Mouse (Mus musculus): ENCODE measurements around the gene Uprt. TPM values are rescaled to one million over a fixed set of nuclear protein-coding genes. Genes with fewer than 3 reads are reported as not detected.

Uprt gene
- polyA plus RNA-seq, 1 experiment from 2014 or later, result 21.5 TPM

DNA sequence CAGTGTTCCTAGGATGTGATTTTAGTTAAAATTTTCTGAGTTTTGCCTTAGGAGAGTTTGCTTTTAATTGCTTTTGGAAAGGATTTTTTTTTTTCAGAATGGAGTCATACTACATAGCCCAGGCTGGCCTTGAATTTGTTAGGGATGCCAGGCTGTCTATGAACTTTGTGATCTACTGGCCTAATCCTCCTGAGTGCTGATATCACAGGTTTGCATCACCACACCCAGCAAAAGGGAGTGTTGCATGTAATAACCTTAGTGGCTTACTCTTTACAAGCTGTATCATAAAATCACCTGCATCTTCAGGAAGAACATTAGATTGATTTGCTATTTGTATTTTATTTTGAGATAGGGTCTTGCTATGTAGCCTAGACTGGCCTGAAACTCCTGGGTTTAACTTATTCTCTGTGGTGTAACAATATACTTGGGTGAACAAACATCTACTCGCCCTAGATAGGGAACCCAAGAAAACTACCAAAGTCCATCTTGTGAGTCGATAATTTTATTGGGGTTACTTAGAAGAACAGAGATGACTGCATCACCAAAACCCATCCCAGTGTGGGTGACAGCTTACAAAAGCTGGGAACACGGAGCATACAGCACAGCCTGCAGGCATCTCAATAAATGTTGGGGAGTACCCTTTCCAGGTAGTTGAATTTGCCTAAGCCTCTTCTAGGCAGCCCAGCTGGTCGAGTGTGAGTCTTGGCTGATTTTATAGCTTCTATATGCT is 7.2 kb downstream of the Uprt start:
- peaks cover 39% of the 10 kb centered on the region for H3K27me3 ChIP-seq
- in situ Hi-C loops (cut with MboI; ENCODE audit: low pct_unique_long_range_greater_than_20kb), result loop anchor here (5.0 to 10.0 kb wide), 2 partner anchors 47 to 85 kb away; no protein-coding TSS in a partner anchor
- no peak for ATAC-seq
- ChIA-PET CTCF (interaction anchor here (1.0 kb wide), 1 partner anchor 96 kb away, joined by 3 read pairs; no protein-coding TSS in a partner anchor), POLR2A (no interaction called here)
- no peak for TF ChIP-seq CTCF (IDR thresholded peaks at IDR 0.05)
- no peak for DNase-seq (ENCODE audit: low read depth, low spot score)

DNA sequence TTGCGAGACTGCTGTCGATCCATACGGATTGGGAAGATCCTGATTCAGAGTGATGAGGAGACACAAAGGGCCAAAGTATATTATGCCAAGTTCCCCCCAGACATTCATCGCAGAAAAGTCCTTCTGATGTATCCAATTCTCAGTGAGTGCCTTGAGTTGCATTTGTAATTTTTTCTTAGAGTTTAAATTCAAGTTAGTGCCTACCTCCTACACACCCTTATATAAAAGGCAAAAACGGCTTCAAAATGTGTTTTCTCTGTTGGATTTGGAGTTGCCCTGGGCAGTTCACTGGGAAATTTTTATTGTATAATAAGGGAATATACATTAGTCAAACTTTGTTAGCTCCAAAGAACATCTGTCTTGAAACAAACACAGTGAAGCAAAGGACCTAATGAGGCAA is 19.1 kb downstream of the Uprt start:
- H3K27me3 ChIP-seq, result peaks cover 22% of the 10 kb centered on the region
- TF ChIP-seq CTCF (IDR thresholded peaks at IDR 0.05), result no peak
- DNase-seq (ENCODE audit: low read depth, low spot score) (no peak), ATAC-seq (no peak)
- in situ Hi-C loops (cut with MboI; ENCODE audit: low pct_unique_long_range_greater_than_20kb), result no loop called here
- ChIA-PET CTCF (no interaction called here), POLR2A (no interaction called here)

DNA sequence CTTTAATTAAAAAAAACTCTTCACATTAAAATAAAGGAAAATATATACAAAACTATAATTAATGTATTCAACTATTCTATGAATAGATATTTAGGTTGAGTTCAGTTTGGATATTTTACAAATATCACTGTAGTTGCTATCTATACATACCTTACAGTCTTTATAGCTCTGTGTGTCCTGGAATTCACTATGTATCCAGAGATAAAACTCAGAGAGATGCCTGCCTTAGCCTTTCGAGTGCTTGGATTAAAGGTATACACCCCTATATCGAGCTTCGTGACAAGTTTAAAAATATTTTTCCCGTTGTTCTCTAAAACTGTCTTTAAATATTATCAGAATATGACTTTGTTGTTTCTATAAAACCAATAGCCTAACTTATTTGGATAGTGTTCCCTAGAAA is 60.0 kb downstream of the Uprt start:
- POLR2A ChIA-PET, result no interaction called here
- DNase-seq (ENCODE audit: low read depth, low spot score) (no peak), ATAC-seq (no peak)
- in situ Hi-C loops (cut with MboI; ENCODE audit: low pct_unique_long_range_greater_than_20kb), result no loop called here
- TF ChIP-seq CTCF (IDR thresholded peaks at IDR 0.05), result no peak
- H3K27me3 ChIP-seq, result peaks cover 82% of the 10 kb centered on the region
- CTCF ChIA-PET, result no interaction called here

GRCm38 (mm10) chrX:104543919-104544595 is 61.4 kb downstream of the Uprt start:
- no peak for TF ChIP-seq CTCF (IDR thresholded peaks at IDR 0.05)
- no peak for ATAC-seq
- peaks cover 86% of the 10 kb centered on the region for H3K27me3 ChIP-seq
- in situ Hi-C loops (cut with MboI; ENCODE audit: low pct_unique_long_range_greater_than_20kb), result no loop called here
- ChIA-PET CTCF (no interaction called here), POLR2A (no interaction called here)
- DNase-seq (ENCODE audit: low read depth, low spot score), result no peak

DNA sequence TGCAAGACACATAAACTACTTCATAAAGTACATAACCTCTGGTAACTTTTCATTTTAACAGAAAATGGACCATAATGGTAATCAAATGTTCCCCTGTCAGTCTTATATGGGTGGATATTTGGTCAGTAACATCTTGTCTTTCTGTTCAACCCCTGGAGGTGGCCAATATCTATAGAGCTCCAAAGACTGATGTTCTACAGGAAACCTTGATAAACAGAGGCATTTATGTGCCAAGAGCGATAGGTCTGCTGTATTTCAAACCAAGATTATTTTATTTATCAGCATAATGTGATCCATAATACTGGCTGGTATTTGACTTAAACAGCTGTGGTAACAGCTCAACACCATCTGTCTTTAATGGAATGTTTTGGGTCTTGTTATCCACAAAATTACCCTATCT is 62.7 kb downstream of the Uprt start:
- POLR2A ChIA-PET, result interaction anchor here (0.6 kb wide), 1 partner anchor 35 kb away, joined by 4 read pairs; no protein-coding TSS in a partner anchor
- peaks cover 80% of the 10 kb centered on the region for H3K27me3 ChIP-seq
- ATAC-seq (no peak), DNase-seq (ENCODE audit: low read depth, low spot score) (no peak)
- no peak for TF ChIP-seq CTCF (IDR thresholded peaks at IDR 0.05)
- in situ Hi-C loops (cut with MboI; ENCODE audit: low pct_unique_long_range_greater_than_20kb), result no loop called here
- CTCF ChIA-PET, result no interaction called here

Other genes starting within 250 kb of the Uprt start
- 19.0 TPM for gene Abcb7, start 69.0 kb upstream of the Uprt start, polyA plus RNA-seq (2021)
- gene Zdhhc15, start 188.2 kb downstream of the Uprt start, polyA plus RNA-seq (2021), result 0.21 TPM